Mouse (Mus musculus): ENCODE data around the gene Wipi1.

GRCm38 (mm10) chr11:109536939-109537338 lies 74.8 kb downstream of the Wipi1 start:
- TF ChIP-seq POLR2A (IDR thresholded peaks at IDR 0.05; ENCODE audit: insufficient read length, low read depth) (no peak), E2F4 (IDR thresholded peaks at IDR 0.05; ENCODE audit: insufficient read depth) (no peak), CEBPB (IDR thresholded peaks at IDR 0.05; ENCODE audit: insufficient read depth, poor library complexity, severe bottlenecking) (no peak), USF1 (IDR thresholded peaks at IDR 0.05; ENCODE audit: low read depth) (no peak), TCF3 (IDR thresholded peaks at IDR 0.05; ENCODE audit: insufficient read length, low read depth) (no peak), MAX (IDR thresholded peaks at IDR 0.05; ENCODE audit: low read depth) (no peak), POLR2AphosphoS2 (IDR thresholded peaks at IDR 0.05; ENCODE audit: insufficient read length, low read depth) (no peak)
